Mouse (Mus musculus) regulatory T cell (primary cell): ENCODE measurements around the gene Zc3h7b.
"Not testable (repeated sequence)": the region's sequence is repeated elsewhere in the genome, so short reads cannot be mapped to it uniquely, and the experiment has no call there.

Source experiments
- in situ Hi-C: fragments of 300-600 bp; cut with MboI, MseI; formaldehyde crosslinking; loops from one replicate; pipeline ENCODE4 v1.15.1; 2025; ENCODE audit warnings: high pct_unique_total_duplicates

The Zc3h7b gene

GRCm38 (mm10) chr15:81739296-81739695 is 5.6 kb upstream of the Zc3h7b start:
- in situ Hi-C loops, result no loop called here

- in situ Hi-C loops, result no loop called here
Measured at GRCm38 (mm10) chr15:81739924-81740323, 4.9 kb upstream of the Zc3h7b start.

GRCm38 (mm10) chr15:81742368-81742767 is 2.5 kb upstream of the Zc3h7b start:
- in situ Hi-C loops, result not testable (repeated sequence)

DNA sequence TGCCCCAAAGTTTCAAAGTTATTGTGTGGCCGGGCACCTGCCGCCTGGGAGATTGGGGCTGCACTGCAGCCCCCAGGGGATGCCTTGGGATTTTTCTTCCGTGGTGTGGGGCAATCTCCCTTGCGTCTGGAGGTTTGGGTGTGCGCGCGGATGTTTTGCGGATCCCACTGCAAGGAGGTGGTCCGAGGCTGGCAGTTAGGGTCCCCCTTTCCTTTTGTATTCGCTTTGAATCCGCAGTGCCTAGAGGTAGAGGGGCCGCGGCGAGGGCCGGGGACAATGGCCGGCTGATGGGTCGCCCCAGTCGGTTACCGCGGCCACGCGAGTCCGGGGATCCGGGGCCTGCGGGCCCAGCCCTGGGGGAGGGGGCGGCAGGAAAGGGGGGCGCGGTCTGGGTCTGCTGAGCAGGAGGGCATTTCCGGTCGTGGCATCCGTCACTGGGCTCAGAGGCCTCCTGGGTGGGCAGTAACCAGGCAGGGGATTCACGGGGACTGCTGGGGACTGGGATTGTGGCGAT is 801 bp downstream of the Zc3h7b start:
- in situ Hi-C loops, result no loop called here

DNA sequence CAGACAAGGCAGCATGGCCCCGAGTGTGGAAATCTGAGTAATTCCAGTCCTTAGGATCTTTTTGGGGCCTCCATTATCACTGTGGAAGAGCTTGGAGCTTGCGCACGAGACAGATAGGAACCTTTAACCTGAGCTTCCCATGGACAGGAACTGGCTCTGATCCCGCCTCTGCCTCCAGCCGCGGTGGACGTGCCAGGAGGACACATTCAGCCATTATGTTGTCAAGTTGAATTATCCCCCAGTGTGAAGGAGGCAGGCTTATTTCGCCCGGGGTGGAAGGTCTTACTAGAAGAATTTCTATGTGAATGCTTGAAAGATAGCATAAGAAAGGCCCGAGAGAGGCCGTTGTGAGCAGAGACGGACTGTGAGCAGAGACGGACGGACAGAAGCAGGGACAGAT is 4.9 kb downstream of the Zc3h7b start:
- in situ Hi-C loops, result no loop called here

DNA sequence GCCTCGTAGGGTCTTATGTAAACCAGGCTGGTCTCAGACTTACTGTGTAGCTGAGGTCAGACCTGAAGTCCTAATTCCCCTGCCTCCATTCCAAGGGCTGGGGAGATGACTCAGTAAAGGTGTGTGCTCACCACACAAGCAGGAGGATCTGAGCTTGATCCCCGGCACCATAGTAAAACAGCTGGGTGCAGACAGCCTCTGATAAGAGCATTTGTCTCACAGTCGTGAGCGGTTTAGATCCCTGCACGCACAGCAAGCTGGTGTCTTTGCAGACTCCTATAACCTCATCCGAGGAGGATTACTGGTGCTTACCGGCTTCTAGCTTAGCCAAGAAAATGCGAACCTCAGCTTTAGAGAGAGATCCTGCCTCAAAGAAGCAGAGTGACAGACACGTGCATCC is 8.8 kb downstream of the Zc3h7b start:
- in situ Hi-C loops, result no loop called here

- in situ Hi-C loops, result no loop called here
Measured at GRCm38 (mm10) chr15:81758701-81759100, 13.8 kb downstream of the Zc3h7b start.

GRCm38 (mm10) chr15:81759542-81759941 is 14.7 kb downstream of the Zc3h7b start:
- in situ Hi-C loops, result no loop called here

- in situ Hi-C loops, result no loop called here
Measured at GRCm38 (mm10) chr15:81760361-81761079, 15.7 kb downstream of the Zc3h7b start.

DNA sequence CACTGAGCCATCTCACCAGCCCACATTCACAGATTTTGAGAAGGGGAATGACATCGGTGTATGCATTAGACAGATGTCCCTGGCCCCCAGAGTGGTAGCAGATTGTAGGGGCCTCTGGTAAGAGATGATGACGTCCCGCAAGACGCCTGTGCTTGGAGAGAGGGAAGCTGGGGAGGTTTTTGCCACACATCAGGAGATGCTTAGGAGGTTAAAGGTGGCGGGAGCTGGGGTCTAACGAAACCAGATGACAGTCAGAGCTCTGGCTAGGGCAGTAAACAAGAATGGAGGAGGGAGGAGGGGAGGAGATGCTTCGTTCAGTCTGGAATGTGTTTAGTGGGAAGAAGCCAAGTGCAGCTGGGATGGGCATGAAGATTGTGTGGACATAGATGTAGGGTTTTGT is 16.5 kb downstream of the Zc3h7b start:
- in situ Hi-C loops, result no loop called here

DNA sequence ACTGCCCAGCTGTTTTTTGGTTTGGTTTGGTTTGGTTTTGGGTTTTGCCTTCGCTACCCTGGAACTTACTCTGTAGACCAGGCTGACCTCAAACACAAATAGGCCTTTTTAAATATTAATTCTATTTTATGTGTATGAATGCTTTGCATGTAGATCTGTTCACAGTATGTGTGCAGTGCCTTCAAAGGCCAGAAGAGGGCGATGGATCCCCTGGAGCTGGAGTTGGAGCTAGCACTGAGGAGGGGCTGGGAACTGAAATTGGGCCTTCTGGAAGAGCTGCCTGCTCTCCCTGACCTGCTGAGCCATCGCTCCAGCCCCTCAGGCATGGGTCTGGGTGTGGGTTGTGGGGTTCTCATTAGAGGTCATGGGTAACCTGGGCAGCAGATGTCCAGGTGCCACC is 17.1 kb downstream of the Zc3h7b start:
- in situ Hi-C loops, result no loop called here

DNA sequence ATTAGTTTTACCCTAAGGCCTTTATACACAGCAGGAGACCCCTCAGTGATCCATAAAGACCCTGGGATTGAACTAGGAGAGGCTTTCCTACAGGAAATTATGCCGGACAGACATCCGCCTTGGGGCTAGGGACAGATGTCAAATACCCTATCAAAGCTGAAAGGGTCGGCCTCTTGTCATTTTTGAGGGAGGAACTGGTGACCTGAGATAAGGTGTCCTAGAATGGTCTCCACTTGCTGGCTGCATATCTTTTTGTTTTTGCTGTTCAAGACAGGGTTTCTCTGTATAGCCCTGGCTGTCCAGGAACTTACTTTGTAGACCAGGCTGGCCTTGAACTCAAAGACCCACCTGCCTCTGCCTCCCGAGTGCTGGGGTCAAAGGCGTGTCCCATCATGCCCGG is 19.7 kb downstream of the Zc3h7b start:
- in situ Hi-C loops, result no loop called here

GRCm38 (mm10) chr15:81765651-81766050 is 20.8 kb downstream of the Zc3h7b start:
- in situ Hi-C loops, result no loop called here

DNA sequence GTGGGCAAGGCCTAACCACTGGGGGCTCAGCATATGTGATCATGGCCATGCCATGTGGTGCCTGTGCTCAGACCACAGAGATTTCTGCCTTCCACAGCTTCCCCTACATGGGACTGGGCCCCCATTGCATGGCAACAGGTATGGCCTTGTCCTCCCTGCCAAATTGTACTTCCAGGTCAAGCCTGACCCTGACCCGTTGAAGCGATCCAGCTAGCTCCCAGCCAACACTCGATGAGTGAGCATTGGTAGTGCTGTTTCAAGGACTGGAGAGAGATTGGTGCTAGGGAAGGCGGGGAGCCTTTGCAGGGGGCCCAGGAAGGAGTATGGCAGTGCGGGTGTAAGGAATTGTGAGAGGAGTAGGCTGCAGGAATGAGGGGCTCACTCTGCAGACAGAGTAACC is 21.6 kb downstream of the Zc3h7b start:
- in situ Hi-C loops, result no loop called here

DNA sequence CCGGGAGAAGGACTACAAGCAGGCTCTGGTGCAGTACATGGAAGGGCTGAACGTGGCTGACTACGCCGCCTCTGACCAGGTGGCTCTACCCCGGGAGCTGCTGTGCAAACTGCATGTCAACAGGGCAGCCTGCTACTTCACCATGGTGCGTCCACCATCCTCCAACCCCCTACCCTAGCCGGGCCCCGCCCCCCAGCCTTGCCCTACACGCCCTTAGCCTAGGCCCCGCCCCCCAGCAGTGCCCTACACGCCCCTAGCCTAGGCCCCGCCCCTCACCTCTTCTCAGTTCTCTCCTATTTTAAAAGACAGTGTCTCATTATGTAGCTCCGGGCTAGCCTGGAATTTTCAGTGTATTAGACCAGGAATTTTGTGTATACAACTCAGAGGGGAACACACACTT is 24.2 kb downstream of the Zc3h7b start:
- in situ Hi-C loops, result no loop called here

DNA sequence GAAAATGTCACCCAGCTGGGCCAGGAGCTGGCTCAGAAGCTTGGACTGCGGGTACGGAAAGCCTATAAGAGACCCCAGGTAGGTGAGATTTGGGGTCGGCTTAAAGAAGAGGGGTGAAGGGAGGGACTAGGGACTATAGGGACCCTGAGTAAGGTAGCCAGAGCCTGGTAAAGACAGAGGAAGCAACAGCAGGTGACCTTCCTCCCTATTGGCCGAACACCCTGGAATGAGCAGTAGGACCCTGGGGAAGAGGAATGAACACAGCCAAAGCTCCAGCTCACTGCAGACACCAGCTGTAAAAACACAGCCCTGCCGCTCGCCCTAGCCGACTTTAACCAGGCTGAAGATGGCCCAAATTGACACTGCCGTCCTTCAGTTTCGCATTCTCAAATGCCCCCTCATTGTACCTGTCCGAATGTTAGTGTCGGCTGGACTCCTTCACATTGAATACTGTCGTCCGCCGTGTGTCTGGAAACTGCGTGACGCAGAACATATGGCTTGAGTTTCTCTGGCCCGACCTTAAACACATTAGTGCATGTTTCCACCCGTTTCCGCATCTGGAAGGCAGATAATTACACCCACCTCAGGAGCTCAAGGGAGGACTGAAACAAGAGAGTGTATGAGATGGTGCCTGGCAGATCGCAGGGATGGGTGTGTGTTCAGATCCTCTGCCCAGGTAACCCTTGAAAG is 27.7 kb downstream of the Zc3h7b start:
- in situ Hi-C loops, result no loop called here

- in situ Hi-C loops, result loop anchor here (5.0 kb wide), 1 partner anchor 442 kb away; no protein-coding TSS in a partner anchor
Measured at GRCm38 (mm10) chr15:81774505-81775171, 29.8 kb downstream of the Zc3h7b start.

GRCm38 (mm10) chr15:81776631-81777422 is 32.0 kb downstream of the Zc3h7b start:
- in situ Hi-C loops, result loop anchor here (5.0 kb wide), 1 partner anchor 445 kb away; no protein-coding TSS in a partner anchor

GRCm38 (mm10) chr15:81781816-81782215 is 37.0 kb downstream of the Zc3h7b start:
- in situ Hi-C loops, result no loop called here

GRCm38 (mm10) chr15:81784762-81785161 is 39.9 kb downstream of the Zc3h7b start:
- in situ Hi-C loops, result no loop called here

GRCm38 (mm10) chr15:81785701-81786100 is 40.8 kb downstream of the Zc3h7b start:
- in situ Hi-C loops, result no loop called here

GRCm38 (mm10) chr15:81787525-81787924 is 42.7 kb downstream of the Zc3h7b start:
- in situ Hi-C loops, result no loop called here
